In genomic region chr4:49536671-49537070, GRCm38 (mm10) we compare ENCODE assay signal across 24 mouse cellular contexts. TPM values are rescaled to one million over a fixed set of nuclear protein-coding genes. Genes with fewer than 3 reads are reported as not detected.
DNase-seq lines count a peak whose midpoint lies in the region; ATAC-seq and TF ChIP-seq lines count a peak whose summit lies in the region.
"Had no signal": no experiment of that assay in that cellular context is flagged by ENCODE, and none has a peak within 500 bp of the region (broad histone marks: within the 10 kb centered on the region; RNA-seq: fewer than 3 reads in every experiment).

No protein-coding gene starts in this region.

- no peaks in the 10 kb centered on the region for H3K9me3 ChIP-seq in heart, embryonic 10.5 days
- no peaks in the 10 kb centered on the region for H3K9me3 ChIP-seq in liver, postnatal 0 days (ENCODE audit: low read length)
- H3K9me3 ChIP-seq: embryonic facial prominence, embryonic 10.5 days; embryonic facial prominence, embryonic 12.5 days; forebrain, embryonic 13.5 days; forebrain, embryonic 15.5 days had no signal

- 0 out of 2 replicates have a peak, but pooled peaks cover 4% of the 10 kb centered on the region for H3K4me1 ChIP-seq in heart, embryonic 10.5 days
- H3K4me1 ChIP-seq in liver, postnatal 0 days (ENCODE audit: insufficient read depth): no peaks in the 10 kb centered on the region
- H3K4me1 ChIP-seq: embryonic facial prominence, embryonic 10.5 days; embryonic facial prominence, embryonic 12.5 days; forebrain, embryonic 13.5 days; forebrain, embryonic 15.5 days had no signal

- H3K27ac ChIP-seq in heart, embryonic 10.5 days: no peak overlapping the region
- H3K27ac ChIP-seq in liver, postnatal 0 days (ENCODE audit: low read depth): no peak overlapping the region
- H3K27ac ChIP-seq: embryonic facial prominence, embryonic 10.5 days; embryonic facial prominence, embryonic 12.5 days; forebrain, embryonic 13.5 days; forebrain, embryonic 15.5 days had no signal

- no peak overlapping the region for H3K9ac ChIP-seq in liver, postnatal 0 days (replicated peaks)
- H3K9ac ChIP-seq: embryonic facial prominence, embryonic 12.5 days; forebrain, embryonic 13.5 days; forebrain, embryonic 15.5 days had no signal

- TF ChIP-seq CTCF in liver, postnatal 0 days (IDR thresholded peaks at IDR 0.05; ENCODE audit: low read depth): no peak

- no peak for TF ChIP-seq EP300 in liver, postnatal 0 days (IDR thresholded peaks at IDR 0.05; ENCODE audit: low read depth)

- no peak overlapping the region for H3K4me2 ChIP-seq in liver, postnatal 0 days (ENCODE audit: low read depth, low read length)
- H3K4me2 ChIP-seq: embryonic facial prominence, embryonic 12.5 days; forebrain, embryonic 13.5 days; forebrain, embryonic 15.5 days had no signal

- peaks cover 9% of the 10 kb centered on the region; the same call in 1 of the 2 replicates for H3K36me3 ChIP-seq in heart, embryonic 10.5 days
- H3K36me3 ChIP-seq in liver, postnatal 0 days (replicated peaks; ENCODE audit: insufficient read depth, low read length): peaks cover 5% of the 10 kb centered on the region; the same call in 1 of the 2 replicates

- no peak overlapping the region for H3K4me3 ChIP-seq in heart, embryonic 10.5 days
- H3K4me3 ChIP-seq in liver, postnatal 0 days (ENCODE audit: low read depth, low read length): no peak overlapping the region
- H3K4me3 ChIP-seq: embryonic facial prominence, embryonic 10.5 days; embryonic facial prominence, embryonic 12.5 days; forebrain, embryonic 13.5 days; forebrain, embryonic 15.5 days had no signal

- peak; percentile 18 for ATAC-seq in liver, postnatal 0 days
- ATAC-seq in megakaryocyte-erythroid progenitor cell, adult 5-6 weeks (replicated peaks; ENCODE audit: low FRiP score, low TSS enrichment, poor library complexity, severe bottlenecking): no peak
- ATAC-seq: forebrain, embryonic 13.5 days; forebrain, embryonic 15.5 days had no signal

- no peaks in the 10 kb centered on the region for H3K27me3 ChIP-seq in heart, embryonic 10.5 days (ENCODE audit: insufficient read depth, poor library complexity, severe bottlenecking)
- no peaks in the 10 kb centered on the region for H3K27me3 ChIP-seq in liver, postnatal 0 days (ENCODE audit: insufficient read depth, low read length)
- H3K27me3 ChIP-seq: embryonic facial prominence, embryonic 12.5 days; forebrain, embryonic 13.5 days; forebrain, embryonic 15.5 days had no signal

- DNase-seq in heart, adult 11 months: peak; percentile 66
- DNase-seq in heart, embryonic 10.5 days (ENCODE audit: low spot score): no peak
- DNase-seq in heart, adult 8-10 months (ENCODE audit: low spot score): peak; percentile 3
- DNase-seq in heart, postnatal 4 days: no peak
- DNase-seq in liver, postnatal 0 days: no peak
- no peak for DNase-seq in liver
- DNase-seq: adrenal gland, adult 2 months; adrenal gland, postnatal 10 days; adrenal gland, postnatal 25 days; cerebellum, adult 11-12 months; cerebellum, adult 2 months; cerebellum, adult 9-10 months; cerebellum, postnatal 10 days; cerebellum, postnatal 25 days had no signal

- 72% methylated on average over 4 of the region's 4 CpGs for WGBS in heart, embryonic 10.5 days
- WGBS in liver, postnatal 0 days (ENCODE audit: insufficient replicate concordance): 70% methylated on average over 4 of the region's 4 CpGs

RNA-seq across cellular contexts. Expression of gene Aldob, which starts 12.7 kb away (rescaled TPM):
- 0.74 TPM in 1 of 2 replicates, not detected in the other for polyA plus RNA-seq in heart, embryonic 10.5 days (2016; fragmentation: Nextera tagmentation; extraction: Ambion mirVana)
- 10 to 100 TPM in 3 of 4 experiments, 1 to 10 TPM in 1; 10.0 to 19.0 (median 17.1) TPM for total RNA-seq in heart, adult 8-10 months (2022)
- total RNA-seq in heart, postnatal 4 days (2021): under 1 TPM; 0.17 to 0.20 TPM
- 2,616 and 2,625 TPM in 2 replicates for polyA plus RNA-seq in liver, postnatal 0 days (2015; fragmentation: Nextera tagmentation; extraction: Ambion mirVana)
- total RNA-seq in megakaryocyte-erythroid progenitor cell, adult 5-6 weeks (2014; fragmentation: Nextera tagmentation): 0.30 TPM in 1 of 2 replicates, not detected in the other
- total RNA-seq in megakaryocyte-erythroid progenitor cell, adult 5-6 weeks (2017): not detected in 2 replicates
- total RNA-seq: adrenal gland, postnatal 25 days; ES-E14; MEL had no signal
- polyA plus RNA-seq: C2C12; embryonic facial prominence, embryonic 10.5 days; embryonic facial prominence, embryonic 12.5 days; forebrain, embryonic 11.5 days had no signal

RNA-seq across cellular contexts. Expression of gene Zfp189, which starts 15.7 kb away (rescaled TPM):
- polyA plus RNA-seq in heart, embryonic 10.5 days (2016; fragmentation: Nextera tagmentation; extraction: Ambion mirVana): 6.3 and 8.6 TPM in 2 replicates
- 1 to 10 TPM; 5.9 to 6.3 (median 6.1) TPM for total RNA-seq in heart, adult 8-10 months (2022)
- 1 to 10 TPM; 5.6 to 6.6 TPM for total RNA-seq in heart, postnatal 4 days (2021)
- polyA plus RNA-seq in liver, postnatal 0 days (2015; fragmentation: Nextera tagmentation; extraction: Ambion mirVana): 2.2 and 2.5 TPM in 2 replicates
- 10.4 and 10.8 TPM in 2 replicates for total RNA-seq in megakaryocyte-erythroid progenitor cell, adult 5-6 weeks (2014; fragmentation: Nextera tagmentation)
- total RNA-seq in megakaryocyte-erythroid progenitor cell, adult 5-6 weeks (2017): 7.3 and 11.8 TPM in 2 replicates

RNA-seq across cellular contexts. Expression of gene Mrpl50, which starts 15.8 kb away (rescaled TPM):
- 69.5 and 81.7 TPM in 2 replicates for polyA plus RNA-seq in heart, embryonic 10.5 days (2016; fragmentation: Nextera tagmentation; extraction: Ambion mirVana)
- total RNA-seq in heart, adult 8-10 months (2022): 10 to 100 TPM; 48.8 to 56.4 (median 55.6) TPM
- 10 to 100 TPM; 36.3 to 37.0 TPM for total RNA-seq in heart, postnatal 4 days (2021)
- polyA plus RNA-seq in liver, postnatal 0 days (2015; fragmentation: Nextera tagmentation; extraction: Ambion mirVana): 64.3 and 66.1 TPM in 2 replicates
- 61.2 and 68.9 TPM in 2 replicates for total RNA-seq in megakaryocyte-erythroid progenitor cell, adult 5-6 weeks (2014; fragmentation: Nextera tagmentation)
- total RNA-seq in megakaryocyte-erythroid progenitor cell, adult 5-6 weeks (2017): 52.4 and 72.4 TPM in 2 replicates

RNA-seq across cellular contexts. Expression of gene Baat, which starts 30.3 kb away (rescaled TPM):
- polyA plus RNA-seq in heart, embryonic 10.5 days (2016; fragmentation: Nextera tagmentation; extraction: Ambion mirVana): not detected in 2 replicates
- under 1 TPM in 1 of 4 experiments, not detected in 3; 0.35 TPM for total RNA-seq in heart, adult 8-10 months (2022)
- total RNA-seq in heart, postnatal 4 days (2021): under 1 TPM in 1 of 2 experiments, not detected in 1; 0.20 TPM
- polyA plus RNA-seq in liver, postnatal 0 days (2015; fragmentation: Nextera tagmentation; extraction: Ambion mirVana): 16.6 and 18.2 TPM in 2 replicates
- 0.40 TPM in 1 of 2 replicates, not detected in the other for total RNA-seq in megakaryocyte-erythroid progenitor cell, adult 5-6 weeks (2014; fragmentation: Nextera tagmentation)
- not detected in 2 replicates for total RNA-seq in megakaryocyte-erythroid progenitor cell, adult 5-6 weeks (2017)
- total RNA-seq: MEL had no signal
- polyA plus RNA-seq: adrenal gland, adult 2 months; embryonic facial prominence, embryonic 14.5 days; forebrain, embryonic 13.5 days; forebrain, embryonic 15.5 days had no signal

Comparison
In these comparisons a context has a peak if more than half of its experiments do, and no peak if none do; other contexts are left out.
1. DNase-seq: peak in heart, adult 11 months (single experiment) and heart, adult 8-10 months (single experiment); none in heart, embryonic 10.5 days (single experiment), heart, postnatal 4 days (single experiment), liver, postnatal 0 days (single experiment) and liver (single experiment).
2. RNA of gene Aldob, which starts 12.7 kb away (total RNA-seq): 10.0 to 19.0 TPM in heart, adult 8-10 months; 0.17 to 0.20 TPM in heart, postnatal 4 days and 0.30 TPM in megakaryocyte-erythroid progenitor cell, adult 5-6 weeks; every median in the first group is over 4 times any median in the second.